Mouse (Mus musculus) MEL (cell line): Measurements from ENCODE around the gene Grik5. TPM values are rescaled to one million over a fixed set of nuclear protein-coding genes. Genes with fewer than 3 reads are reported as not detected.

Source experiments
- DNase-seq: peaks from one replicate; pipeline ENCODE4 v3.0.0; 2011; ENCODE audit warnings: low read depth, low spot score
- H3K27ac ChIP-seq: 2 replicates; pipeline ENCODE4 v1.5.1; 2012; ENCODE audit warnings: low read depth, mild to moderate bottlenecking, control low read depth, low read length, moderate library complexity; ENCODE audit not compliant: control insufficient read depth
- H3K27me3 ChIP-seq, 2 experiments: fragments of 150-350 bp in 1 of 2; sonication (generic) in 1 of 2; 2 replicates each; pipeline ENCODE4 v1.6.1; 2012; ENCODE audit warnings: low read length in 2 of 2, mild to moderate bottlenecking in 2 of 2, improper control_type of control experiment in 1 of 2, moderate library complexity in 1 of 2; ENCODE audit not compliant: insufficient read depth in 2 of 2, control insufficient read depth in 1 of 2
- H3K36me3 ChIP-seq, 2 experiments: 2 replicates each; pipeline ENCODE4 v1.6.1; 2012 to 2014; ENCODE audit warnings: low read length in 2 of 2, improper control_type of control experiment in 1 of 2, inconsistent platforms in 1 of 2, mild to moderate bottlenecking in 1 of 2; ENCODE audit not compliant: insufficient read depth in 2 of 2, control insufficient read depth in 1 of 2
- H3K4me1 ChIP-seq, 2 experiments: fragments of 150-350 bp in 1 of 2; sonication (generic) in 1 of 2; 2 replicates each; pipeline ENCODE4 v1.6.1; 2012; ENCODE audit warnings: low read length in 2 of 2, improper control_type of control experiment in 1 of 2, mild to moderate bottlenecking in 1 of 2; ENCODE audit not compliant: insufficient read depth in 2 of 2, control insufficient read depth in 1 of 2
- H3K4me3 ChIP-seq, 2 experiments: fragments of 150-350 bp in 1 of 2; sonication (generic) in 1 of 2; 2 replicates each; pipeline ENCODE4 v1.5.1; 2012; ENCODE audit warnings: low read depth in 2 of 2, low read length in 2 of 2, mild to moderate bottlenecking in 2 of 2, moderate library complexity in 2 of 2, control low read depth in 1 of 2, improper control_type of control experiment in 1 of 2; ENCODE audit not compliant: control insufficient read depth in 1 of 2, insufficient read depth in 1 of 2
- H3K79me2 ChIP-seq: 2 replicates; pipeline ENCODE4 v1.6.1; 2012; ENCODE audit warnings: mild to moderate bottlenecking, low read length, moderate library complexity; ENCODE audit not compliant: control insufficient read depth, poor library complexity, insufficient read depth
- H3K9ac ChIP-seq: 2 replicates; pipeline ENCODE4 v1.6.1; 2012; ENCODE audit warnings: low read depth, mild to moderate bottlenecking, control low read depth, low read length, moderate library complexity; ENCODE audit not compliant: control insufficient read depth, poor library complexity, severe bottlenecking
- H3K9me3 ChIP-seq: fragments of 150-350 bp; sonication (generic); replicated peaks from 2 replicates; pipeline ENCODE4 v1.6.1; 2012; ENCODE audit warnings: mild to moderate bottlenecking, low read length, improper control_type of control experiment, moderate library complexity; ENCODE audit not compliant: insufficient read depth
- CHD1 ChIP-seq: IDR thresholded peaks from 2 replicates; pipeline ENCODE4 v1.6.1; 2012; ENCODE audit warnings: low read depth, mild to moderate bottlenecking, inconsistent platforms, low read length, improper control_type of control experiment
- GABPA ChIP-seq: IDR thresholded peaks from 2 replicates; pipeline ENCODE4 v1.6.1; 2012; ENCODE audit warnings: low read depth, mild to moderate bottlenecking, inconsistent platforms, low read length, improper control_type of control experiment, moderate library complexity
- JUND ChIP-seq: IDR thresholded peaks from 2 replicates; pipeline ENCODE4 v1.6.1; 2011; ENCODE audit warnings: low read depth, mild to moderate bottlenecking, improper control_type of control experiment, low read length
- MAFK ChIP-seq: IDR thresholded peaks from 2 replicates; pipeline ENCODE4 v1.6.1; 2011; ENCODE audit warnings: low read depth, mild to moderate bottlenecking, low read length, improper control_type of control experiment, borderline replicate concordance
- MEF2A ChIP-seq: IDR thresholded peaks from 2 replicates; pipeline ENCODE4 v1.6.1; 2014; ENCODE audit warnings: low read depth, mild to moderate bottlenecking, inconsistent platforms, low read length, improper control_type of control experiment; ENCODE audit not compliant: poor library complexity, insufficient replicate concordance, severe bottlenecking; ENCODE audit errors: extremely low read depth
- MXI1 ChIP-seq: IDR thresholded peaks from 2 replicates; pipeline ENCODE4 v1.6.1; 2011; ENCODE audit warnings: mild to moderate bottlenecking, low read depth, low read length, improper control_type of control experiment
- MYC ChIP-seq: IDR thresholded peaks from 2 replicates; pipeline ENCODE4 v1.6.1; 2011; ENCODE audit warnings: low read depth, mild to moderate bottlenecking, low read length, improper control_type of control experiment, moderate library complexity
- NELFE ChIP-seq: IDR thresholded peaks from 2 replicates; pipeline ENCODE4 v1.6.1; 2011; ENCODE audit warnings: low read depth, low read length, improper control_type of control experiment
- NRF1 ChIP-seq: IDR thresholded peaks from 2 replicates; pipeline ENCODE4 v1.6.1; 2014; ENCODE audit warnings: low read depth, mild to moderate bottlenecking, inconsistent platforms, low read length, improper control_type of control experiment, moderate library complexity; ENCODE audit not compliant: poor library complexity, insufficient read depth, severe bottlenecking
- POLR2A ChIP-seq, 2 experiments: IDR thresholded peaks; 2 replicates each; pipeline ENCODE4 v1.6.1; 2011 to 2012; ENCODE audit warnings: low read length in 2 of 2, mild to moderate bottlenecking in 2 of 2, control low read depth in 1 of 2, improper control_type of control experiment in 1 of 2, low read depth in 1 of 2, moderate library complexity in 1 of 2; ENCODE audit not compliant: control insufficient read depth in 1 of 2, insufficient read depth in 1 of 2, poor library complexity in 1 of 2
- RAD21 ChIP-seq: IDR thresholded peaks from 2 replicates; pipeline ENCODE4 v1.6.1; 2011; ENCODE audit warnings: mild to moderate bottlenecking, low read depth, low read length, improper control_type of control experiment
- TBP ChIP-seq: IDR thresholded peaks from 2 replicates; pipeline ENCODE4 v1.8.0; 2011; ENCODE audit warnings: low read depth, low read length, improper control_type of control experiment
- TCF12 ChIP-seq: IDR thresholded peaks from 2 replicates; pipeline ENCODE4 v1.6.1; 2014; ENCODE audit warnings: low read depth, mild to moderate bottlenecking, inconsistent platforms, low read length, improper control_type of control experiment, moderate library complexity
- UBTF ChIP-seq: IDR thresholded peaks from 2 replicates; pipeline ENCODE4 v1.6.1; 2012; ENCODE audit warnings: low read depth, mild to moderate bottlenecking, inconsistent platforms, low read length, improper control_type of control experiment, moderate library complexity, borderline replicate concordance; ENCODE audit not compliant: insufficient read depth
- USF1 ChIP-seq: IDR thresholded peaks from 2 replicates; pipeline ENCODE4 v1.6.1; 2014; ENCODE audit warnings: low read depth, mild to moderate bottlenecking, inconsistent platforms, low read length, improper control_type of control experiment, moderate library complexity
- USF2 ChIP-seq, 2 experiments: IDR thresholded peaks; 2 replicates each; pipeline ENCODE4 v1.6.1; 2011 to 2012; ENCODE audit warnings: improper control_type of control experiment in 2 of 2, low read length in 2 of 2, borderline replicate concordance in 1 of 2, inconsistent platforms in 1 of 2, low read depth in 1 of 2, mild to moderate bottlenecking in 1 of 2; ENCODE audit not compliant: insufficient read depth in 1 of 2
- ZC3H11A ChIP-seq: IDR thresholded peaks from 2 replicates; pipeline ENCODE4 v1.6.1; 2012; ENCODE audit warnings: low read depth, mild to moderate bottlenecking, inconsistent platforms, low read length, improper control_type of control experiment
- ZMIZ1 ChIP-seq: IDR thresholded peaks from 2 replicates; pipeline ENCODE4 v1.6.1; 2012; ENCODE audit warnings: low read depth, mild to moderate bottlenecking, inconsistent platforms, low read length, improper control_type of control experiment, moderate library complexity
- polyA plus RNA-seq, 2 experiments: library from polyadenylated mRNA; stranded (reverse) in 1 of 2; unstranded in 1 of 2; fragments of >175 nt in 1 of 2; fragments of >200 nt in 1 of 2; gene quantifications; 2 replicates each; pipeline versions ENCODE4 v1.2.1 to v1.2.4; 2012; ENCODE audit warnings: low replicate concordance in 2 of 2, low read depth in 1 of 2; ENCODE audit not compliant: insufficient read length in 2 of 2, insufficient read depth in 1 of 2, missing spikeins in 1 of 2
- total RNA-seq: library from RNA; depleted of rRNA; stranded (reverse); fragments of 300-350 nt; gene quantifications from 2 replicates; pipeline ENCODE4 v1.2.3, GENCODE M21; 2012

The Grik5 gene
- total and polyA plus RNA-seq, 3 experiments = 3.5 to 22.0 TPM; not detected in 1

- Histone ChIP-seq H3K79me2 (no peaks in the 10 kb centered on the region), H3K9ac (no peak overlapping the region), H3K36me3 (no peaks in the 10 kb centered on the region; a peak in 1 of 4 replicates), H3K27me3 (no peaks in the 10 kb centered on the region), H3K9me3 (no peaks in the 10 kb centered on the region), H3K4me3 (no peak overlapping the region), H3K4me1 (no peaks in the 10 kb centered on the region), H3K27ac (no peak overlapping the region)
- no peak for DNase-seq
- no peak for TF ChIP-seq TCF12
- no peak for TF ChIP-seq USF2 (IDR thresholded peaks at IDR 0.05; ENCODE audit: borderline replicate concordance in 1 of 2, insufficient read depth in 1 of 2, low read depth in 1 of 2, low read length in 2 of 2)
- TF ChIP-seq ZMIZ1 = no peak
- TF ChIP-seq MEF2A = no peak
- TF ChIP-seq MYC = no peak
- TF ChIP-seq UBTF = no peak
- TF ChIP-seq NRF1 = no peak
- no peak for TF ChIP-seq CHD1
- TF ChIP-seq ZC3H11A = no peak
Observed at GRCm38 (mm10) chr7:25058394-25058793, 13.8 kb downstream of the Grik5 start.

- Histone ChIP-seq H3K9ac (no peak overlapping the region), H3K79me2 (no peaks in the 10 kb centered on the region), H3K9me3 (no peaks in the 10 kb centered on the region), H3K27me3 (no peaks in the 10 kb centered on the region), H3K4me3 (no peak overlapping the region), H3K4me1 (no peaks in the 10 kb centered on the region), H3K27ac (no peak overlapping the region), H3K36me3 (no peaks in the 10 kb centered on the region; a peak in 1 of 4 replicates)
- no peak for DNase-seq
- no peak for TF ChIP-seq NELFE
Observed at GRCm38 (mm10) chr7:25057888-25058287, 14.3 kb downstream of the Grik5 start.

GRCm38 (mm10) chr7:25056951-25057350 lies 15.2 kb downstream of the Grik5 start:
- DNase-seq = no peak
- H3K4me1 ChIP-seq = no peaks in the 10 kb centered on the region
- TF ChIP-seq USF1 (no peak), RAD21 (no peak), TBP (no peak), POLR2A (IDR thresholded peaks at IDR 0.05; ENCODE audit: control insufficient read depth in 1 of 2, insufficient read depth in 1 of 2, low read depth in 1 of 2, low read length in 2 of 2, poor library complexity in 1 of 2) (no peak), MXI1 (no peak), MAFK (no peak), MEF2A (no peak), JUND (no peak), GABPA (no peak), UBTF (no peak)
- no peak overlapping the region for H3K27ac ChIP-seq
- no peaks in the 10 kb centered on the region; a peak in 1 of 4 replicates for H3K36me3 ChIP-seq
- H3K79me2 ChIP-seq = no peaks in the 10 kb centered on the region
- no peak overlapping the region for H3K4me3 ChIP-seq
- no peaks in the 10 kb centered on the region for H3K27me3 ChIP-seq
- H3K9ac ChIP-seq = no peak overlapping the region
- no peaks in the 10 kb centered on the region for H3K9me3 ChIP-seq
